Mouse (Mus musculus) left cerebral cortex, postnatal 4 days (tissue): Measurements from ENCODE around the gene Tab2. TPM values are rescaled to one million over a fixed set of nuclear protein-coding genes. Genes with fewer than 3 reads are reported as not detected.
"Not testable (repeated sequence)": the region's sequence is repeated elsewhere in the genome, so short reads cannot be mapped to it uniquely, and the experiment has no call there.

ENCODE experiments used
- DNase-seq: peaks from one replicate; pipeline ENCODE4 v3.0.0-alpha.2; 2022
- intact Hi-C: fragments of 180-260 bp; cut with DNase I; formaldehyde crosslinking; loops from one replicate; pipeline ENCODE4 v1.15.1; 2025
- total RNA-seq, 2 experiments: library from RNA; stranded (reverse); gene quantifications; 2 replicates each; pipeline ENCODE4 v1.2.3; 2021

Tab2 gene
- total RNA-seq, 2 experiments from 2014 or later: 69.7 to 71.4 TPM

DNA sequence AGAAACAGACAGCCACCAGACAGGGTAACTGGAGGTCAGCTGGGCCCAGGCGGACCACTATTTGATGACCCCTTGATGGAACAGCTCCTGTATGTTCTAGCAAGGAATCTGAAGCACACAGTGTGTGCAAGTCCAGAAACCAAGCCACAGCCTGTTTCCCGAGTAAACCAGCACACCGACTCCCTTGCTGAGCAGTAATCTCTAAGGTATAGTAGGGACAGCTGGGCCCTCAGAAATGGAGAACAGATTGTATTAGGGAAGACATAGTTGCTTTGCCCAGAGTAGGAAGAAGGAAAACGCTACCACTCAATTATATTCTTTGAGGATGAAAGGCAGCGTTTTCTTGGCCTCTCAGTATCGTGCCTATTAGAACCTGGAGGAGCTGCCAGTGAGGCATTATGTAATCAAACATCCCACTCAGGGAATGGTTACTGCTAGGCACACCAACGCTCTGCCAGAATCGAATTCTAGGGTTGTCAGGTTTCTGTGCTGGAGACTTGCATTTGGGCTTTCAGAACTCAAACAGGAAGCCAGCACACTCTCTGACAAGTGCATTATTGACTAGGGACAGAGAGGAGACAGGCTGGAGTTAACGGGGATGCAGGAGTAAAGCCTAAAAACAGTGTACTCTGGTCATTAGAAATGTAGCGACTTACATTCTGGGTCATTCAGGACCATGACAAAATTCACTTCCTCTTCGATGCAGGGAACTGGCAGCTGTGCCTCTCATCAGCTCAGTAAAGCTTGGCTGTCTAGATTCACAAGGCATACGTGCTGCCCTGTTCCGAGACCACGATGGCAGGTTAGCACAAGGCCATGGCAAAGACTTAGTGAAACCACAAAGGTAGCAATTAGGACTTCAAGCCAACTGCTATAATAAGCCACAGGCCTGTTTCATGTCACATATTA is 55.1 kb downstream of the Tab2 start:
- intact Hi-C loops: no loop called here
- no peak for DNase-seq

- intact Hi-C loops: no loop called here
Measured at GRCm38 (mm10) chr10:7888256-7888868, 67.7 kb downstream of the Tab2 start.

GRCm38 (mm10) chr10:7883524-7883923 is 72.5 kb downstream of the Tab2 start:
- DNase-seq: peak; percentile 78
- intact Hi-C loops: loop anchor here (1.0 kb wide), 2 partner anchors 313 to 357 kb away; no protein-coding TSS in a partner anchor

More at GRCm38 (mm10) chr10:7888256-7888868, 67.7 kb downstream of the Tab2 start:
- DNase-seq: no peak

GRCm38 (mm10) chr10:7881971-7882370 is 74.1 kb downstream of the Tab2 start:
- DNase-seq: no peak
- intact Hi-C loops: no loop called here

- DNase-seq, intact Hi-C loops: not testable (repeated sequence)
Measured at GRCm38 (mm10) chr10:7880283-7880682, 75.7 kb downstream of the Tab2 start.

GRCm38 (mm10) chr10:7874194-7874593 is 81.8 kb downstream of the Tab2 start:
- intact Hi-C loops: no loop called here
- DNase-seq: no peak

- intact Hi-C loops: no loop called here
- no peak for DNase-seq
Measured at GRCm38 (mm10) chr10:7871381-7872020, 84.5 kb downstream of the Tab2 start.

DNA sequence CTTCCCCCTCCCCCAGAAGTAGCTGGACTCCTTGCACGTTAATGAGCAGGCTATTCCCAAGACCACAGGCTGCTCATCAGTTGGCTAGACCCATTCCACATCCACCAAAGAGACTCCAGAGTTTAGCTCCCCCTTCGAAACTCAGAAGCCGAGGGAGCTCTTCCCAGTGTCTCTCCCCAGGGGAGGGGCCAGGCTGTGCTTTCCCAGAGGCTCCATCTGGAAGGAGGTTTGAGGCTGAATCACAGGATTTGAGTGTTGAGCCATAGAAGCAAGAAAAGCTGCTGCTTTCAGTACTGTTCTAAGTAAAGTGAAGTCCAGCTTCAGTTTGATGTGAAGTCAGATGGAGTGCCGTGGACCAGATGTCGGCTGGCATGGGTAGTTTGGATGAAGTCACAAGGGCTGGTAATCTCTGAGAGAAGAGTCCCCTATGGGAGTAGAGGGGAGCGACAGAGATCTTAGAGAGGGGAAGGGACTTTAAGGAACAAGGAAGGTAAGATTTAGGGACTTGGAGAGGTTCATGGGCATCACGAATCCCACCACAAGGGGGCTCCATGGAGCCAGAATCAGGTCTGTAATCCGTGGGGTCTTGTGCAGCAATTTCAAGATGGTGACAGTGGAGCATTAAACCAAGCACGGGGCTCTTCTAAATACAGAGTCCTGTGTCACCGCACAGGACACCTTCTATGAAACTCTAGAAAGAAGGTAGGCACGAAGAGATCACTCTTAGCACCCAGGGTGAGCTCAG is 85.3 kb downstream of the Tab2 start:
- intact Hi-C loops: no loop called here
- peak; percentile 39 for DNase-seq

- no peak for DNase-seq
- intact Hi-C loops: no loop called here
Measured at GRCm38 (mm10) chr10:7869746-7870145, 86.3 kb downstream of the Tab2 start.

DNA sequence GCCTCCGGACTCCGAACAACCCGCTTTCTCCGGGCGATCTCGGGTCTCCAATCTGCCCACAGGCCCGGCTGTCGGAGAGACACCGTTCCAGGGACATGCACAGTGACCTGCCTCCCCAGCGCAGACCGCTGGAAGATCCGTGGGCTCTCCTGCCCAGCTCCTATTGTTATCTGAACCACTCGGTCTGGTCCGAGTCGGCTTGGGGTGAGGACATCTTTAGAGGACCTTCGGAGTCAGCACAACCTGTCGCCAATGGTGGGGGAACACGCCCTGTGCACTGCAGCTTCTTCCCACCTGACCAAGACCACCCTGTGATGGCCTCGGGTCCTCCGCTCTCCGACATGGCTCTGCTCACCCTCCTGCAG is 88.4 kb downstream of the Tab2 start:
- intact Hi-C loops: no loop called here
- no peak for DNase-seq

- peak; percentile 42 for DNase-seq
- intact Hi-C loops: no loop called here
Measured at GRCm38 (mm10) chr10:7866762-7867665, 89.0 kb downstream of the Tab2 start.

DNA sequence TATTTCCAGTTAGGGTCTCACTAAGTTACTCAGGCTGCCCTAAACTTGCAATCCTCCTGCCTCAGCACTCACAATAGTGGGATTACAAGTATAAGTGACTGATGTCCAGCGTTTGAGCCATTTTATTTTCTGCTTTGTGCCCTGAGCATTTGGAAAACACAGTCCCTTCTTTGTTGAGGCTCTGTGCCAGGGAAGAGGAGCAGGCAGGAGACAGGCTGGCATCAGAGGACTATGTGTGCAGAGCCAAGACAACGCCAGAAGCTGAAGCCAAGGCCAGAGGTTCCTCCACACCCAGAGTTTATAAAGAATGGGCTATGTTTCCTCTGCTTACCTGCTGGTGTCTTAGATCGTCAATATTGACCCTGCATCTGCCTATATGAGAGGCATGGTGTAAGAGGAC is 91.2 kb downstream of the Tab2 start:
- intact Hi-C loops: no loop called here
- DNase-seq: no peak

GRCm38 (mm10) chr10:7864184-7864583 is 91.8 kb downstream of the Tab2 start:
- intact Hi-C loops: no loop called here
- no peak for DNase-seq

GRCm38 (mm10) chr10:7863411-7863810 is 92.6 kb downstream of the Tab2 start:
- DNase-seq: no peak
- intact Hi-C loops: no loop called here

GRCm38 (mm10) chr10:7861937-7862657 is 93.9 kb downstream of the Tab2 start:
- intact Hi-C loops: no loop called here
- no peak for DNase-seq

- intact Hi-C loops: no loop called here
- DNase-seq: no peak
Measured at GRCm38 (mm10) chr10:7861259-7861936, 94.6 kb downstream of the Tab2 start.

GRCm38 (mm10) chr10:7860494-7860893 is 95.5 kb downstream of the Tab2 start:
- no peak for DNase-seq
- intact Hi-C loops: no loop called here
